Mouse (Mus musculus) limb, embryonic 13.5 days (tissue): ENCODE results near the gene Ftsj3. TPM values are rescaled to one million over a fixed set of nuclear protein-coding genes. Genes with fewer than 3 reads are reported as not detected.
"Not testable (repeated sequence)": the region's sequence is repeated elsewhere in the genome, so short reads cannot be mapped to it uniquely, and the experiment has no call there.

Experiments used
- ATAC-seq: fragments of 200-750 bp; cut with Nextera tagmentation; 2 replicates; pipeline ENCODE4 v1.8.0; 2017; ENCODE audit warnings: low read depth, moderate number of reproducible peaks, moderate TSS enrichment; ENCODE audit not compliant: low FRiP score
- H3K27ac ChIP-seq: fragments of 300-500 bp; sonication (generic); 2 replicates; pipeline ENCODE4 v1.5.1; 2015; ENCODE audit warnings: inconsistent platforms, mild to moderate bottlenecking, moderate library complexity
- H3K27me3 ChIP-seq: fragments of 300-500 bp; sonication (generic); 2 replicates; pipeline ENCODE4 v1.6.1; 2015; ENCODE audit warnings: mild to moderate bottlenecking, inconsistent platforms
- H3K36me3 ChIP-seq: fragments of 300-500 bp; sonication (generic); 2 replicates; pipeline ENCODE4 v1.6.1; 2015; ENCODE audit warnings: inconsistent platforms, mild to moderate bottlenecking, moderate library complexity
- H3K4me1 ChIP-seq: fragments of 300-500 bp; sonication (generic); 2 replicates; pipeline ENCODE4 v1.6.1; 2015; ENCODE audit warnings: inconsistent platforms
- H3K4me2 ChIP-seq: fragments of 300-500 bp; sonication (generic); replicated peaks from 2 replicates; pipeline ENCODE4 v1.6.1; 2015; ENCODE audit warnings: inconsistent platforms, mild to moderate bottlenecking, moderate library complexity
- H3K4me3 ChIP-seq: fragments of 300-500 bp; sonication (generic); 2 replicates; pipeline ENCODE4 v1.5.1; 2015; ENCODE audit warnings: moderate library complexity, mild to moderate bottlenecking, inconsistent platforms
- H3K9ac ChIP-seq: fragments of 300-500 bp; sonication (generic); 2 replicates; pipeline ENCODE4 v1.6.1; 2015; ENCODE audit warnings: mild to moderate bottlenecking, inconsistent platforms
- H3K9me3 ChIP-seq: fragments of 300-500 bp; sonication (generic); 2 replicates; pipeline ENCODE4 v1.6.1; 2016; ENCODE audit warnings: inconsistent platforms
- WGBS: fragments of 180-500 bp; shearing (Covaris S2); methylation state at CpG from one replicate; pipeline ENCODE4 v1.1.7; 2015; 5-methylcytosine and 5-hydroxymethylcytosine counted together
- polyA plus RNA-seq: library from polyadenylated mRNA; unstranded; fragments of >200 nt; fragmentation: Nextera tagmentation; extraction: Ambion mirVana; gene quantifications from 2 replicates; pipeline ENCODE4 v1.2.1, GENCODE M21; 2015

Gene Ftsj3
- polyA plus RNA-seq, 1 experiment from 2014 or later: 58.5 TPM

DNA sequence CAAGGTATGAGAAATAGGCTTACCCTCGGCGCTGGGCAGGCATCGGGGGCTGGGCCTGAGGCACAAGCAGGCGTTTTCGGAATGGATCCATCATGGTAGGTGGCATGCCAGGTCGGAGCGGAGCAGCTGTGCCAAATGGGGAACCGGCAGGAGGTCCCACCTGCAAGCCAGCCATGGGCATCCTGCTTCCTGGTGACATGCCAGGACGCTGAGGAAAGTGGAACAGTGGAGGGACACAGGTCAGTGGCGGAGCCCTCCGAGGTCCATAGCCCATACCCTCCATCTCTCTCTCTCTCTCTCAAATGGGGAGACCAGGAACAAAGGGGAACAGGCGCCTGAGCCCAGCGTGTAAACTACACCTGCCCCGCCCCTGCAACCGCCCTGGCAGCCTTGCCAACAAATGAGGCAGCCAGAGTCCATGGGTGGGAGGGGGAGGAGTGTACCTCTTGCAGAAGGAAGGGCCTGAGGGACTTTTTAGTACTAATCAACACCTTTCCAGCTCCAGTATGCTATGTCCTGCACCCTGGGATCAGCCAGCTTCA, 11.5 kb upstream of the Ftsj3 start:
- WGBS: 42% methylated on average over 15 of the region's 15 CpGs
- Histone ChIP-seq H3K36me3 (peaks cover 50% of the 10 kb centered on the region), H3K27ac (peak overlapping the region; percentile 87), H3K4me1 (peaks cover 53% of the 10 kb centered on the region), H3K4me2 (peak overlapping the region; percentile 58), H3K27me3 (no peaks in the 10 kb centered on the region), H3K9ac (peak overlapping the region; percentile 43; the same call in 1 of the 2 replicates), H3K4me3 (peak overlapping the region; percentile 34), H3K9me3 (no peaks in the 10 kb centered on the region)
- ATAC-seq: peak; percentile 7; the same call in 1 of the 2 replicates

GRCm38 (mm10) chr11:106266431-106266830, 10.6 kb upstream of the Ftsj3 start:
- ATAC-seq: no peak
- Histone ChIP-seq H3K4me1 (peaks cover 50% of the 10 kb centered on the region), H3K9ac (no peak overlapping the region), H3K4me2 (peak overlapping the region; percentile 58), H3K27me3 (no peaks in the 10 kb centered on the region), H3K36me3 (peaks cover 59% of the 10 kb centered on the region), H3K9me3 (no peaks in the 10 kb centered on the region), H3K4me3 (peak overlapping the region; percentile 34; the same call in 1 of the 2 replicates), H3K27ac (no peak overlapping the region)
- WGBS: 90% methylated on average over 10 of the region's 10 CpGs

GRCm38 (mm10) chr11:106265570-106265969, 9.7 kb upstream of the Ftsj3 start:
- H3K9ac ChIP-seq: no peak overlapping the region
- H3K36me3 ChIP-seq: peaks cover 68% of the 10 kb centered on the region
- no peak overlapping the region for H3K27ac ChIP-seq
- no peak overlapping the region for H3K4me3 ChIP-seq
- no peaks in the 10 kb centered on the region for H3K27me3 ChIP-seq
- no peaks in the 10 kb centered on the region for H3K9me3 ChIP-seq
- WGBS: 92% methylated on average over 4 of the region's 4 CpGs
- H3K4me1 ChIP-seq: peaks cover 42% of the 10 kb centered on the region
- H3K4me2 ChIP-seq: no peak overlapping the region
- ATAC-seq: no peak

GRCm38 (mm10) chr11:106264988-106265387, 9.1 kb upstream of the Ftsj3 start:
- Histone ChIP-seq H3K27me3 (no peaks in the 10 kb centered on the region), H3K9me3 (no peaks in the 10 kb centered on the region), H3K4me2 (no peak overlapping the region), H3K36me3 (peaks cover 70% of the 10 kb centered on the region), H3K4me3 (no peak overlapping the region), H3K27ac (no peak overlapping the region), H3K9ac (no peak overlapping the region), H3K4me1 (peaks cover 36% of the 10 kb centered on the region)
- WGBS: 94% methylated on average over 15 of the region's 15 CpGs
- ATAC-seq: no peak

DNA sequence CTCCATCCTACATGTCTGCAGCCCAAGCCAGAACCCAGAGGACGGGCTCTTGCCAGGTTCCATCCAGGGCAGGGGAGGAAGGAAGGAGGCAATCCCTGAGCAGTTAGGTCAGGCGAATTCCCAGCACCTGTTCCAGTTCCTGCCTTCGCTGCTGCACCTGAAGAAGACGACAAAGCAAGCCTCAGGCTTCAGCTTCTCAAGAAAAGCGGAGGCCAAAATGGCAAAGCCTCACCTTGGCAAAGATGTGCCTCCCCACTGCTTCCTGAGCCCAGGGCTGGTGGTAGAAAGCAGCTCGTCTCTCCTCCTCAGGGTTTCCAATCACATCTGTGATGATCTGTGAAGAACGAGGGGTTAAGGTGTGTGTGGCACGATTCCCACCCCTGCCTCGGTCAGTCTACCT, 8.1 kb upstream of the Ftsj3 start:
- Histone ChIP-seq H3K27ac (no peak overlapping the region), H3K9me3 (no peaks in the 10 kb centered on the region), H3K4me1 (peaks cover 29% of the 10 kb centered on the region), H3K27me3 (no peaks in the 10 kb centered on the region), H3K36me3 (peaks cover 80% of the 10 kb centered on the region), H3K4me3 (no peak overlapping the region), H3K9ac (no peak overlapping the region), H3K4me2 (no peak overlapping the region)
- WGBS: 79% methylated on average over 9 of the region's 9 CpGs
- ATAC-seq: no peak

- Histone ChIP-seq H3K4me2 (no peak overlapping the region), H3K36me3 (peaks cover 84% of the 10 kb centered on the region), H3K4me1 (peaks cover 11% of the 10 kb centered on the region), H3K9me3 (no peaks in the 10 kb centered on the region), H3K9ac (no peak overlapping the region), H3K27me3 (no peaks in the 10 kb centered on the region), H3K27ac (no peak overlapping the region), H3K4me3 (no peak overlapping the region)
- no peak for ATAC-seq
- 87% methylated on average over 14 of the region's 14 CpGs for WGBS
Observed at GRCm38 (mm10) chr11:106260826-106261450, 5.1 kb upstream of the Ftsj3 start.

- H3K4me1 ChIP-seq: peaks cover 20% of the 10 kb centered on the region
- 70% methylated on average over 5 of the region's 5 CpGs for WGBS
- H3K27me3 ChIP-seq: no peaks in the 10 kb centered on the region
- peak overlapping the region; percentile 91 for H3K9ac ChIP-seq
- ATAC-seq: no peak
- no peak overlapping the region; the same call in 1 of the 2 replicates for H3K27ac ChIP-seq
- peak overlapping the region; percentile 85 for H3K4me3 ChIP-seq
- H3K9me3 ChIP-seq: no peaks in the 10 kb centered on the region
- H3K4me2 ChIP-seq: peak overlapping the region; percentile 99
- peaks cover 66% of the 10 kb centered on the region for H3K36me3 ChIP-seq
Observed at GRCm38 (mm10) chr11:106256775-106257174, 896 bp upstream of the Ftsj3 start.

GRCm38 (mm10) chr11:106255174-106255573, 705 bp downstream of the Ftsj3 start:
- Histone ChIP-seq H3K9ac (peak overlapping the region; percentile 91), H3K27ac (0 out of 2 replicates have a peak overlapping the region, but pooled peaks have one; percentile 55), H3K27me3 (no peaks in the 10 kb centered on the region), H3K9me3 (no peaks in the 10 kb centered on the region), H3K4me2 (peak overlapping the region; percentile 99), H3K36me3 (peaks cover 69% of the 10 kb centered on the region), H3K4me1 (peaks cover 20% of the 10 kb centered on the region), H3K4me3 (peak overlapping the region; percentile 85)
- no peak for ATAC-seq
- WGBS: 4% methylated on average over 22 of the region's 22 CpGs

DNA sequence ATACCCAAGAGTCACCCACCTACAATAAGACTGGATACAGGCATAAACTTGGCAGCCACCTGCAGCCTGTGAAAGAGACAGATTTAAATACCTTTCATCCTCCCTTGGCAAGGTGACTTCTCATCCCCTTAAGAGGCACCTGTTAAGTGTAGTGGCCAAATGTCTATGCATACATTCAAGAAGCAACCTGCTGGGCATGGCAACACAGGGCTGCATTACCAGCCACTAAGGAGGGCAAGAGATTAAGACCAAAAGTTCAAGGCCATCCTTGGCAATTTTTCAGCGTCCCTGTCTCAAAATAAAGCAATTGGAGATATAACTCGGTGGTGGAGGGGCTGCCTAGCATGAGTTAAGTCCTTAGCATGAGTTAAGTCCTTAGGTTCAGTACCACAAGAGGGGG, 1.1 kb downstream of the Ftsj3 start:
- H3K9ac ChIP-seq: peak overlapping the region; percentile 91
- H3K36me3 ChIP-seq: peaks cover 71% of the 10 kb centered on the region
- no peaks in the 10 kb centered on the region for H3K9me3 ChIP-seq
- 11% methylated on average over 2 of the region's 2 CpGs for WGBS
- ATAC-seq: no peak
- peaks cover 20% of the 10 kb centered on the region for H3K4me1 ChIP-seq
- H3K4me3 ChIP-seq: peak overlapping the region; percentile 85
- H3K27me3 ChIP-seq: no peaks in the 10 kb centered on the region
- H3K4me2 ChIP-seq: peak overlapping the region; percentile 99
- no peak overlapping the region for H3K27ac ChIP-seq

- peaks cover under 1% of the 10 kb centered on the region; the same call in 1 of the 2 replicates for H3K4me1 ChIP-seq
- H3K9me3 ChIP-seq: 0 out of 2 replicates have a peak, but pooled peaks cover 4% of the 10 kb centered on the region
- peaks cover 97% of the 10 kb centered on the region for H3K36me3 ChIP-seq
- H3K27me3 ChIP-seq: no peaks in the 10 kb centered on the region
- no peak for ATAC-seq
- H3K9ac ChIP-seq: no peak overlapping the region
- H3K27ac ChIP-seq: no peak overlapping the region
- H3K4me2 ChIP-seq: no peak overlapping the region
- no peak overlapping the region for H3K4me3 ChIP-seq
- WGBS: 87% methylated on average over 7 of the region's 7 CpGs
Observed at GRCm38 (mm10) chr11:106249326-106249725, 6.6 kb downstream of the Ftsj3 start.

DNA sequence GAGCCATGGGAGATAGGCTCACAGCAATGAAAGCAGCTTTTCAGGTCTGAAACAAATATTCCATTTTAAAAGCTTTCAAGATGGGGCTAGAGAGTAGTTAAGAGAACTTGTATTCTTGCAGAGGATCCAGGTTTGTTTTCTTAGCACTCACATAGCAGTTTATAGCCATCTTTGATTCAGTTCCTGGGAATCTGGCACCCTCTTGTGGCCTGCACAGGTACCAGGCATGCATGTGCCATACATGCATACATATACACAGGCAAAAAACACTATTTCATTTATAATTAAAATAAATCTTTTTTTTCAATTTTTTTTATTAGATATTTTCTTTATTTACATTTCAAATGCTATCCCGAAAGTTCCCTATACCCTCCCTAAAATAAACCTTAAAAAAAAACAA, 9.0 kb downstream of the Ftsj3 start:
- Histone ChIP-seq H3K27ac (no peak overlapping the region), H3K27me3 (no peaks in the 10 kb centered on the region), H3K4me3 (no peak overlapping the region), H3K4me2 (no peak overlapping the region), H3K36me3 (peaks cover 98% of the 10 kb centered on the region), H3K4me1 (no peaks in the 10 kb centered on the region), H3K9me3 (0 out of 2 replicates have a peak, but pooled peaks cover 4% of the 10 kb centered on the region), H3K9ac (no peak overlapping the region)
- no peak for ATAC-seq
- WGBS: 93% methylated on average over 1 of the region's 1 CpGs

GRCm38 (mm10) chr11:106233978-106234377, 21.9 kb downstream of the Ftsj3 start:
- peaks cover 72% of the 10 kb centered on the region for H3K36me3 ChIP-seq
- not testable (repeated sequence) for H3K9ac ChIP-seq, H3K27me3 ChIP-seq, H3K9me3 ChIP-seq, H3K4me2 ChIP-seq, H3K27ac ChIP-seq, H3K4me3 ChIP-seq, H3K4me1 ChIP-seq, ATAC-seq
- WGBS: 66% methylated on average over 8 of the region's 8 CpGs
